Mouse (Mus musculus): Measurements from ENCODE around the gene Slc8a3.

- TF ChIP-seq ZNF384 (IDR thresholded peaks at IDR 0.05; ENCODE audit: low read depth, low read length) (no peak), HCFC1 (IDR thresholded peaks at IDR 0.05; ENCODE audit: borderline replicate concordance, insufficient read depth, low read length) (no peak), ZC3H11A (IDR thresholded peaks at IDR 0.05; ENCODE audit: borderline replicate concordance, low read depth, low read length) (no peak), CHD2 (IDR thresholded peaks at IDR 0.05; ENCODE audit: low read depth, low read length) (no peak)
These were observed 8.0 kb downstream of the Slc8a3 start for GRCm38 (mm10) chr12:81324991-81325390.
